Mouse (Mus musculus): ENCODE data around the gene Pdzk1ip1.

Pdzk1ip1 gene

GRCm38 (mm10) chr4:115088611-115089338 lies at the start of gene Pdzk1ip1:
Pdzk1ip1 (plus strand) TSS chr4:115088708.
- DNase-seq (ENCODE audit: low spot score in 2 of 2) = no peak

GRCm38 (mm10) chr4:115045621-115046020 lies 42.9 kb upstream of the Pdzk1ip1 start:
- no peak for DNase-seq (ENCODE audit: low spot score in 2 of 2)

GRCm38 (mm10) chr4:115047750-115048149 lies 40.8 kb upstream of the Pdzk1ip1 start:
- no peak for DNase-seq (ENCODE audit: low spot score in 2 of 2)

DNA sequence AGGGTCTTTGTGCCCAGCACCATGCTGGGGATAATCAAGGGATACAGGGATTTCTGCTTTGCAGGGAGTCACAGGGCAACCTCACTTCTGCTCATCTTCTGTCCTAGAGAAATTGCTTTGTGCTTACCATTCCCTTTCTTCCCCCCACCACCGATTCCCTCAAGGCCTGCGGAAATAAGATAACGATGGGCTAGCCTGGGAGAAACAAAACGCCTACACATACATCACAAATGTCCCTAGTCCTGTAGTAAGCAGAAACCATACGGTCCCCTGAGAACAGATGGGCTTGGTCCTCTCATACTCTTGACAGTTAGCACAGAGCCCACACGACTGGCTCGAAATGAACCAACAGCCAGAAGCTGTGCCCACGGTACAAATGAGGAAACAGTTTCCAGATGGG lies 40.3 kb upstream of the Pdzk1ip1 start:
- DNase-seq (ENCODE audit: low spot score in 2 of 2) = no peak

DNA sequence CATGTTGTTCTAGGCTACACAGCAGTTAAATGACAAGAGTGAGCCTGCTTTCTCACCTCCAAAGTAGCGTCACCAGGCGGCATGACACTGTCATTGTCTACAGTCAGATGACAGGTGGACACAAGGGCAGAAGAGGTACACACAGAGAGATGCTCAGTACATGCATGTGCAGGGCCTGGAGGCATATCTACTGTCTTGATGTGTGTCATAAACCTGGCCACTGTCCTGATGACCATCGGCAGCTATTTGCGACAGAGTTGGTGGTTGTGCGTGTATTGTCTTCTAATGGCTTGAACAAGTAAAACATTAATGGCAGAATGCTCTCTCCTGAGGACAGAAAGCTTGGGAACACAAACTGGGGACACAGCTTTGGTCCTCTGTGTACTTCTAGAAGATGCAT lies 37.3 kb upstream of the Pdzk1ip1 start:
- DNase-seq (ENCODE audit: low spot score in 2 of 2) = no peak

DNA sequence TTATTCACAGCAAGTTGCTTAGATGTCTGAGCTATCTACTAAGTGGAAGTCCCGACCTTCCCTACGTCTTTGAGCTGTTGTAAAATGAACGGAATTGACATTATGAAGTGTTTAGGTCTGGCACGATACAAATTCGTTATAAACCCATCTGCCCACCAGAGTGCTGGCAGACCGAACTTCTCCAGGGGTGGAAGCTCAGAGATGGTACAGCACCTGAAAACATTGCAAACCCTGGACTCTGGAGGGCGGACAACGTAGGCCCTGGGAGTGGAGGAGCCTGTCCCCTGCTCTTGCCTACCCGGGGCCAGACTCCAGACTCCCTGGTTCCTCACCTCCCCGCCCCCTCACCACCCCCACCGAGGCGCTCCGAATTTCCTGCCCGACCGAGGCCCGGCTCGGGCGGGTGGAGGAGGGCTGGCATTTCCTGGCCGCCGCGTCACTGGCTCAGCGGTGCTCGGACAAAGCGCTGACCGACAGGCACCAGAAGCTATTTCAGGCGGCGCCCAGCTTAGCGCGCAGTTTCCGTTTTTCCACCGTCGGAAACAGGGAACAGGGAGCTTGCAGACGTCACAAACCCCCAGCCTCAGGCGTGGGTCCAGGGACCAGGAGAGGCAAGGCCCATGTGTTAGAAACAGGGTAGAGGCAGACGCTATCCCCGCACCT lies 36.0 kb upstream of the Pdzk1ip1 start:
- peak in 1 of 2 experiments; percentile 34 for DNase-seq (ENCODE audit: low spot score in 2 of 2)

DNA sequence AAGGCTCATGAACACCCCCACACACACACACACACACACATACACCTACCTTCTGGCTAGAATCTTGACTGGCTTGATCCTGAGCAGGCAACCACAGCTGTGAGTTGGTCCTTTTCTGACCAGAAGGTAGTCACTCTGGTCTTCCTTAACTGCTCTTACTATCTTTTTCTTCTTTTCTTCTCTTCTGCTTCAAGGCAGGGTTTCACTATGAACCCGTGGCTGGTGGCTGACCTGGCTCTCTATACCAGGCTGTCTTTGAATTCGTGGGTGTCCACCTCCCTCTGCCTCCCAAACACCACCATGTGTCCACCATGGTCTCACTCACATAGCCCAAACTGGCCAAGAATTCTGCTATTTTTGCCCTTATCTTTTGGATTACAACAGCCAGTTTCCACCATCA lies 33.5 kb upstream of the Pdzk1ip1 start:
- no peak for DNase-seq (ENCODE audit: low spot score in 2 of 2)

GRCm38 (mm10) chr4:115055691-115056090 lies 32.8 kb upstream of the Pdzk1ip1 start:
- DNase-seq (ENCODE audit: low spot score in 2 of 2) = no peak

DNA sequence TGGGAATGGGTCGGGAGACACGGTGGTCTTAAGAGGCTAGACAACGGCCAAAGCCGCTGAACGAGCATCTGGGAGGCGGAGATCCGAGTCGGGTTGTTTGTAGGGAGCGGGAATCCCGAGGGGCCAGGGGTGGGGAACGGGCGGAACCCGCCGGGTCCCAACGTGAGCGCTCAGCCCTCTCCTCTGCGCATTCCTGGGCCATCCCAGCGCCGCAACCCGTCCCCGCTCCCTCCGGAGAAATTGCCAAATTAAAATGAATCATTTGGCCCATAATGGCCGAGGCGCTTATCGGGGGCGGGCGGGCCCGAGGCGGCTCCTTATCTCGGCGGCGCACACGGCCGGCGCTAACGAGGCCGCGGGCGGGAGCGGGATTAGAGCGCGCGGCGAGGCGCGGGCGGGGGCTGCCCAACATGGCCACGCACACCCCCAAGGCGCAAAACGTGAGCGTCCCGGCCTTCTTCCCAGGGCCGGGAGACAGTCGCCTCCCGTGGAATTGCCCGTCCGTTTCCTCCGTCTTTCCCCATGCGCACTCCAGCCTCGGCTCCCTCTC lies 32.1 kb upstream of the Pdzk1ip1 start, which contains the start of gene Tal1:
TSS of gene Tal1 (plus strand) at position 56 of the 550 bp plus-strand sequence.
- no peak for DNase-seq (ENCODE audit: low spot score in 2 of 2)

DNA sequence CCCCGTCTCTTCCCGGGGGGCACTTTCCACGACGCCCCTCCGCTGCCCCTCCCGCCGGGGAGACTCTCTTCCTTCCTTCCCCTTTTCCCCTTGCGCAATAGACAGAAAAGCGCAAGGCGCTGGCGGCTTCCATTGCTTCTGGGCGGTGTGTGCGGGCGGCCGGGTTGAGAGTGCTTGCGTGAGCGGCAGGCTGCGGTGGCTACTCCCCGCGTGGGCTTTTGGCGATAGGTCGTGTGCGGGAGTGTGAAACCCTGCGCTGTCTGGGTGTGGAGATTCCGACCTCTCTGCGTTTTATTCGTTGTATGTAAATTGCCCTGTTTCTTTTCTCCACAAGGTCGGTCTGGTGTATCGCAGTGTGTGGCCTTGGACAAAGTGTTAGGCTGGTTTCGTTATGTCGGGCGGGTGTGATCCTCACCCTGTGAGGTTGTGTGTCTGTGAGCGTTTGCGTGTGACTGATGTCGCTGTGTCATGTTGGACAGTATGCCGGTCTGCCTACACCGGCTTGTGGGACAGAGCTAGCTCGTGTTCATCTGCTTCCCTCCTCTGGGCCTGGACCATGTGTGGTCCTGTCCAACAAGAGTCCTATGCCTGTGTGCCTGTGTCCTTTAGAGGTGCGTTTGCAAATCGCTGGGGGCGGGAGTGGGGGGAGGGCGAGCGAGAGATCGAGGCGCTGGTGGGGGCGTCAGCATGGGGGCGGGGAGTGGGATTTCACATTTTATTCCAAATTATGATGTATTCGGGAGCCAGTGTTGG lies 31.4 kb upstream of the Pdzk1ip1 start:
- no peak for DNase-seq (ENCODE audit: low spot score in 2 of 2)

GRCm38 (mm10) chr4:115057674-115058316 lies 30.7 kb upstream of the Pdzk1ip1 start:
- DNase-seq (ENCODE audit: low spot score in 2 of 2) = no peak

DNA sequence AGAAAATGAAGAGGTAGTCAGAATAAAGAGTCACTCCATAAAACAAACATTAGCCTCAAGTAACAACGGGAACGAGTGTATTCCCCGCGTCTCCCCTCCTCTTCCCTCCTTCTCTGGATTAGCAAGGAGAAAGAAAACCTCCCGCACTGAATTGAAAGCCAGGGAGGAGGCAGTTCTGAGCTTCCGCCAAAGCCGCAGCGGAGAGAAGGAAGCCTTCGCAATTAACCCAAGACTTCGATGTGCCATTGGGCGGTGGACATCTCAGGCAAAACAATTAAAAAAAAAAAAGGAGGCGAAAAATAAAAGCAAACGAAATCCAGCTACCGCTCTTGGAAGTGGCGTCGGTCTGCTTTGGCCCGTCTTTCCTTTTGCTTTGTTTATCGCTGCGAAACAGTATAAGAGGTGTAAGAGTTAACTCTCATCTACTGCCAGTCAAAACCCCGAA lies 30.2 kb upstream of the Pdzk1ip1 start:
- no peak for DNase-seq (ENCODE audit: low spot score in 2 of 2)

GRCm38 (mm10) chr4:115058871-115059590 lies 29.5 kb upstream of the Pdzk1ip1 start:
- DNase-seq (ENCODE audit: low spot score in 2 of 2) = no peak

DNA sequence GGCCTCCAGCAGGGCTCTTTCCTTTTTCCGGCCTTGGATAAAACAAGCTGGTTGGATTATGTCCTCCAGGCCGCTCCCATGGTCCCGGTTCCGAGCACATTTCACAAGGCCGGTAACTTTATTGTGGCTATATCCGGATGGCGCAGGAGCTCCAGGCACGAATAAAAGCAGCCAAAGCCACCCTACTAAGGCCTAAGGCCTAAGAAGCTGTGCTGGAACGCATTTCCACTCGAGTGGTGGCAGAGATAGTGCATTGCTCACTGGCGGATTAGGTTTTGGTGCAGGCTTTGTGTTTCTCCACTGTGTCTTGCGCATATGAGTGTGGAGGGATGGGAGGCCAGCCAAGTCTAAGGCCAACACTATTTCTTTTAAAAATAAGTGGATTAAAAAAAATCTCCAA lies 28.6 kb upstream of the Pdzk1ip1 start:
- DNase-seq (ENCODE audit: low spot score in 2 of 2) = no peak

DNA sequence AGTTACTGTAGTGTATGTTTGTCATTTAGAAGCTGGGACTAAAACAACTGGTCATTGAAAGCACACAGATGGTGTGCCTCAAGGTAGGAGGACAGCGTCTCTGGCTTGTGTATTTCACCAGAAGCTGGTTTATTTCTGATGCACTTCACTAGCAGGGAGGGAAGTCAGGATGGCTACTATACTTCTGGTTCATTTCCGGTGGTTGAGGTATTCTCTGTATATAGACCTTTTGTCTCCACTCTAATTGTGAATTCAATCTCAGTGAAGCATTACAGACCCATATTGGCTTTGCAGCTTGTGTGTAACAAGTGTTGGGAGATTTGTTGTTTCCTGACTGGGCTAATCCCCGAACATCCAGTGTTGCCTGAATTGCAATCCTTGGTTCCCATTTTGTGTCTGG lies 27.8 kb upstream of the Pdzk1ip1 start:
- DNase-seq (ENCODE audit: low spot score in 2 of 2) = no peak

DNA sequence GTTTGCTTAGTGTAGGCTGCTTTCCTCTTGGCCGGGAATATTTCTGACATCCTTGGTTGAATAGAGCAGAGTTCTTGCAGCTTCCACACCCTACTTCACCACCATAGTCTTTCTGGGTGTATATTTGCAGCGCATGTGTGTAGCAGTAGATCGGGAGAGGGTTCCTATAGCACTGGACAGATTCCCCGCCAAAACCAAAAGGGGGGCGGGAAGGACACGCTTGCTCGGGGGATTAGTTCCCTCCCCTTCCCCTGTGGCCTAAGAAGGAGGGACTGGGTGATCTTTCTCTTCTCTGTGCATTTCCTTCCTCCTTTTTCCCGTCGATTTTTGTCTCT lies 26.0 kb upstream of the Pdzk1ip1 start:
- no peak for DNase-seq (ENCODE audit: low spot score in 2 of 2)

DNA sequence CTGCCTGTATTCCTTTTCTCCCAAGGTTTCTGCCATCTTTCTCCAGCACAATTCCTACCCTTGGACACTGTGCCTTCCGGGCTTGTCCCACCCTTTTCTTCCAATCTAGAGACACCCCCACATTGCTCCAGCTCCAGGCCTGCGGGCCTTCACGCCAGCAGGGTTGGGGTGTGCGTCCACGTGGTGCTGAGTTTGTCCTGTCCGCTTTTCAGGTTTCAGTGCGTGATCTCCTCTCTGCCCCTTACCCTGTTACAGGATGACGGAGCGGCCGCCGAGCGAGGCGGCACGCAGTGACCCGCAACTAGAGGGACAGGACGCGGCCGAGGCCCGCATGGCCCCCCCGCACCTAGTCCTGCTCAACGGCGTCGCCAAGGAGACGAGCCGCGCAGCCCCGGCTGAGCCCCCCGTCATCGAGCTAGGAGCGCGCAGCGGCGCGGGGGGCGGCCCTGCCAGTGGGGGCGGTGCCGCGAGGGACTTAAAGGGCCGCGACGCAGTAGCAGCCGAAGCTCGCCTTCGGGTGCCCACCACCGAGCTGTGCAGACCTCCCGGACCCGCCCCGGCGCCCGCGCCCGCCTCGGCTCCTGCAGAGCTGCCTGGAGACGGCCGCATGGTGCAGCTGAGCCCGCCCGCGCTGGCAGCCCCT lies 25.5 kb upstream of the Pdzk1ip1 start:
- DNase-seq (ENCODE audit: low spot score in 2 of 2) = no peak

GRCm38 (mm10) chr4:115063518-115064239 lies 24.8 kb upstream of the Pdzk1ip1 start:
- no peak for DNase-seq (ENCODE audit: low spot score in 2 of 2)

GRCm38 (mm10) chr4:115071668-115072067 lies 16.8 kb upstream of the Pdzk1ip1 start:
- DNase-seq (ENCODE audit: low spot score in 2 of 2) = no peak

DNA sequence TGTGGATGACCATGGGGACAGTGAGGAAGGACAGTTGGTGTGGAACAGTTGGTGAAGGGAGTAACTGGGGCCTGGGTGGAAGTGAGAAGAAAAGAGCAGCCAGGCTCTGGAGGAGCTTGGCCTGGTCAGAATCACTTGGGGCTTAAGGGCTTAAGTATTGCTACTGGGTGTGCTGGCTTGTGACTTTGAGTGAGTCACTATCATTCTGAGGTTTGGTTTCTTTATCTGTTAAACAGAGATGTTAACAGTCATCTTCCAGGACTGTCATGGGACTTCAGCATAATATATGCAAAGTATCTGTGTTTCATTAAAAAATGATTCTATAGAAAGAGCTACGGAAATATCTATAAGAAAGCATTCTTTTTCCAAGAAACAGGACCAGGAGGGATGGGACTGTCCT lies 13.7 kb upstream of the Pdzk1ip1 start:
- DNase-seq (ENCODE audit: low spot score in 2 of 2) = no peak
